Mouse (Mus musculus): ENCODE measurements around the gene Hist1h3d. TPM values are rescaled to one million over a fixed set of nuclear protein-coding genes. Genes with fewer than 3 reads are reported as not detected.

The Hist1h3d gene
- total and polyA plus RNA-seq, 3 experiments: 0.94 to 182 (median 13.5) TPM

DNA sequence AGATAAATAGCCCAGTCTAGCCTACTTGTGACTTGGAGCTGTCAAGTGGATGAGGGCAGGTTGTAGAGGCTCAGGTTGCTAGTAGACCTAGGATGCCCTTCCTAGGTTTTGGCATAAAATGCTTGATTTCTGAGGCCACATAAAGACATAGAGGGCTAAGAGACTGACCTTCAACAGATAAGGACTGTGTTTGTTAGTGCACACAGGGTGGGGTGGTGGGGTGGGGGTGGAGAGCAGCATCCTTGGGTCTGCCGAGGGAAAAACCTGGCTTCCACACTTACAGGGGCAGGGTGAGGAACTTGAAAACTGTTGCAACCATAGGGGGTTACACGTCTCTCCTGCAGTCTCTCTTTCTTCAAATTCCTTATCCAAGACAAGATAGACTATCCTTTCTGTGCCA, 19.6 kb downstream of the Hist1h3d start:
- no peak overlapping the region for H3K27ac ChIP-seq (ENCODE audit: insufficient read depth, low read depth)
- H3K9ac ChIP-seq (ENCODE audit: insufficient read depth, low read depth): no peak overlapping the region
- no peak for DNase-seq (ENCODE audit: extremely low read depth)
- in situ Hi-C loops (cut with MboI; ENCODE audit: low pct_ligation_motif_present, low pct_unique_long_range_greater_than_20kb, low sequenced_read_pairs): no loop called here
- no peaks in the 10 kb centered on the region for H3K27me3 ChIP-seq (replicated peaks)
- dilution Hi-C loops (cut with MboI; ENCODE audit: extremely low pct_ligation_motif_present, extremely low pct_unique_long_range_greater_than_20kb, low sequenced_read_pairs): no loop called here
- no peaks in the 10 kb centered on the region for H3K9me3 ChIP-seq (replicated peaks; ENCODE audit: low read length)
- no peaks in the 10 kb centered on the region for H3K36me3 ChIP-seq (replicated peaks in 1 of 2; ENCODE audit: control insufficient read depth in 1 of 2, insufficient read depth in 1 of 2, low read length in 1 of 2)
- H3K4me1 ChIP-seq (ENCODE audit: control insufficient read depth in 1 of 2, insufficient read depth in 2 of 2): peaks cover 2 to 34% of the 10 kb centered on the region in 2 experiments; a peak in 3 of 4 replicates
- no peak overlapping the region for H3K4me3 ChIP-seq (replicated peaks in 1 of 3; ENCODE audit: low read depth in 2 of 3, low read length in 2 of 3, poor library complexity in 1 of 3)
- no peaks in the 10 kb centered on the region for H3K79me2 ChIP-seq (replicated peaks; ENCODE audit: control insufficient read depth, extremely low read depth, insufficient read depth, poor library complexity, severe bottlenecking)
- TF ChIP-seq CTCF (conservative IDR thresholded peaks at IDR 0.05 in 1 of 2, IDR thresholded peaks at IDR 0.05 in 1 of 2; ENCODE audit: low read depth in 2 of 2, low read length in 2 of 2) (no peak), EP300 (IDR thresholded peaks at IDR 0.05; ENCODE audit: low read length) (no peak)
- H3K4me2 ChIP-seq (ENCODE audit: insufficient read depth, low read depth, poor library complexity, severe bottlenecking): no peak overlapping the region

DNA sequence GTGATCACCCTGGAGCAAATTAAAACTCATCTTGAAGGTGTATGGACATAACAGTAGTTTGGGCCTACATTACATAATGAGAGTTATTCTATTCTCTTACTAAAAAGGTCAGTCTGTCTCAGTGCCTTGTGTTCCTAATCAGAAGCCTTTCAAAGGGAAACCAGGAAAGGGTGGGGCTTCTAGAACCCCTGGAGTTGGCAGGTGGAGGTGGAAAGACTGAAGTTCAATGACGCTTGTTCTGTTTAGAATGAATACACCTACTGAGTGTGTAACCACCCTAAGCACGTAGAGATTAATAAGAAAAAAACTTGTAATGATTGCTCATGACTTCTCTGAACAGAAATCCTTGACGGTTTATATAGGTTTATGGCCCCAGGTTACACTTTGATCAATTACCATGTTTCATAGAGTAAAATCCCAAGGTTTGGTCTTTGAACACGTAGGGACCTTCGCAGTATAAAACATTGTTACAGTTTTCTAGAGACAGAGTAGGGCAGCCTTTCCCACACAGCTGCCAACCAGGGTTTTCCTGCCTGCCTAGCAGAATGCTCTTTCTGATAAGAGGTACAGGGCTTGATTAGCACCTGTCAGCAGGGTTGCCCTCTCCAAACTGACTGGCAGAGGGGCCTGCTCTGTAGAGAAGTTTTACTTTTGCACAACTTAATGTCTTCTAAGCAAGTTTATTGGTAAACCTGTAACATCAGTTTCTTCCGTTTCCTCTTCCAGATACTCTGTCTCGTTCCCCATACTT, 20.2 kb downstream of the Hist1h3d start:
- Histone ChIP-seq H3K4me2 (ENCODE audit: insufficient read depth, low read depth, poor library complexity, severe bottlenecking) (no peak overlapping the region), H3K27ac (ENCODE audit: insufficient read depth, low read depth) (no peak overlapping the region), H3K27me3 (replicated peaks) (no peaks in the 10 kb centered on the region), H3K4me3 (replicated peaks in 1 of 3; ENCODE audit: low read depth in 2 of 3, low read length in 2 of 3, poor library complexity in 1 of 3) (no peak overlapping the region), H3K36me3 (replicated peaks in 1 of 2; ENCODE audit: control insufficient read depth in 1 of 2, insufficient read depth in 1 of 2, low read length in 1 of 2) (no peaks in the 10 kb centered on the region), H3K4me1 (ENCODE audit: control insufficient read depth in 1 of 2, insufficient read depth in 2 of 2) (peaks cover 2 to 31% of the 10 kb centered on the region in 2 experiments; a peak in 3 of 4 replicates), H3K9me3 (replicated peaks; ENCODE audit: low read length) (no peaks in the 10 kb centered on the region), H3K79me2 (replicated peaks; ENCODE audit: control insufficient read depth, extremely low read depth, insufficient read depth, poor library complexity, severe bottlenecking) (no peaks in the 10 kb centered on the region), H3K9ac (ENCODE audit: insufficient read depth, low read depth) (no peak overlapping the region)
- in situ Hi-C loops (cut with MboI; ENCODE audit: low pct_ligation_motif_present, low pct_unique_long_range_greater_than_20kb, low sequenced_read_pairs) (no loop called here), dilution Hi-C loops (cut with MboI; ENCODE audit: extremely low pct_ligation_motif_present, extremely low pct_unique_long_range_greater_than_20kb, low sequenced_read_pairs) (no loop called here)
- DNase-seq (ENCODE audit: extremely low read depth): no peak
- no peak for TF ChIP-seq RAD21 (IDR thresholded peaks at IDR 0.05; ENCODE audit: low read depth, low read length)
- no peak for TF ChIP-seq MAFK (IDR thresholded peaks at IDR 0.05; ENCODE audit: insufficient replicate concordance, low read length)
- no peak for TF ChIP-seq MYC (IDR thresholded peaks at IDR 0.05; ENCODE audit: low read depth, low read length)
- no peak for TF ChIP-seq EP300 (IDR thresholded peaks at IDR 0.05; ENCODE audit: low read length)
- TF ChIP-seq GABPA (IDR thresholded peaks at IDR 0.05; ENCODE audit: insufficient replicate concordance, low read depth, low read length): no peak
- TF ChIP-seq USF1 (IDR thresholded peaks at IDR 0.05; ENCODE audit: low read depth, low read length): no peak
- TF ChIP-seq MAX (IDR thresholded peaks at IDR 0.05; ENCODE audit: low read length): no peak

DNA sequence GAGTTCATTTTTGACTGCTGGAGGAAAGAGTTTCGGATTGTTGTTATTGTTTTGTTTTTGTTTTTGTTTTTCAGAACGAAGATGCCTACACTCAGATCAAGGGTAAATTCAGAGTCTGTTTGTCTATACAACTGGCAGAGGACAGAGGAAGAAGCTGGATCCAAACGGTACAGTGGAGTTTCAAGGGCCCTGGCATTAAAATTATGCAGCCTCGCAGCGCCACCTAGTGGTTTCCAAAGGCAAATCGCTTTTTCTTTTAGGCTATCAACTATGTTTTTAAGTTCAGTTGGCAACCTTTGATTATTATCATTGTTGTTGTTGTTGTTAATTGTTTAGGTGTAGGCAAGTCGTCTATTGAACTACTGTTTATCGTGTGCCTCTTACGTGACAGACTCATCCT, 22.4 kb downstream of the Hist1h3d start:
- Histone ChIP-seq H3K9me3 (replicated peaks; ENCODE audit: low read length) (no peaks in the 10 kb centered on the region), H3K27me3 (replicated peaks) (no peaks in the 10 kb centered on the region), H3K4me3 (replicated peaks in 1 of 3; ENCODE audit: low read depth in 2 of 3, low read length in 2 of 3, poor library complexity in 1 of 3) (no peak overlapping the region), H3K27ac (ENCODE audit: insufficient read depth, low read depth) (no peak overlapping the region), H3K79me2 (replicated peaks; ENCODE audit: control insufficient read depth, extremely low read depth, insufficient read depth, poor library complexity, severe bottlenecking) (no peaks in the 10 kb centered on the region), H3K9ac (ENCODE audit: insufficient read depth, low read depth) (no peak overlapping the region), H3K36me3 (replicated peaks in 1 of 2; ENCODE audit: control insufficient read depth in 1 of 2, insufficient read depth in 1 of 2, low read length in 1 of 2) (no peaks in the 10 kb centered on the region), H3K4me1 (ENCODE audit: control insufficient read depth in 1 of 2, insufficient read depth in 2 of 2) (peaks cover 2 to 17% of the 10 kb centered on the region in 2 experiments; a peak in 3 of 4 replicates), H3K4me2 (ENCODE audit: insufficient read depth, low read depth, poor library complexity, severe bottlenecking) (no peak overlapping the region)
- dilution Hi-C loops (cut with MboI; ENCODE audit: extremely low pct_ligation_motif_present, extremely low pct_unique_long_range_greater_than_20kb, low sequenced_read_pairs) (no loop called here), in situ Hi-C loops (cut with MboI; ENCODE audit: low pct_ligation_motif_present, low pct_unique_long_range_greater_than_20kb, low sequenced_read_pairs) (no loop called here)
- DNase-seq (ENCODE audit: extremely low read depth): peak; percentile 84
- 0 out of 2 replicates have a peak, but pooled peaks have one; percentile 34 for TF ChIP-seq SIN3A (IDR thresholded peaks at IDR 0.05; ENCODE audit: low read length)
- no peak for TF ChIP-seq MAZ (IDR thresholded peaks at IDR 0.05; ENCODE audit: low read depth, low read length)
- TF ChIP-seq IRF4 (IDR thresholded peaks at IDR 0.05; ENCODE audit: low read depth, low read length): peak; percentile 78
- TF ChIP-seq SMC3 (IDR thresholded peaks at IDR 0.05; ENCODE audit: low read depth, low read length): peak; percentile 63
- TF ChIP-seq JUND (conservative IDR thresholded peaks at IDR 0.05; ENCODE audit: low read depth, low read length): 0 out of 2 replicates have a peak, but pooled peaks have one; percentile 29
- peak; percentile 93 for TF ChIP-seq RAD21 (IDR thresholded peaks at IDR 0.05; ENCODE audit: low read depth, low read length)
- no peak for TF ChIP-seq CHD1 (IDR thresholded peaks at IDR 0.05; ENCODE audit: low read depth, low read length)
- TF ChIP-seq ZC3H11A (IDR thresholded peaks at IDR 0.05; ENCODE audit: low read depth, low read length): peak; percentile 24; the same call in 1 of the 2 replicates
- peak; percentile 81 to 89 for TF ChIP-seq CTCF (conservative IDR thresholded peaks at IDR 0.05 in 1 of 2, IDR thresholded peaks at IDR 0.05 in 1 of 2; ENCODE audit: low read depth in 2 of 2, low read length in 2 of 2)

Measured in CH12.LX (cell line).